Mouse (Mus musculus): ENCODE data around the gene Simc1. TPM values are rescaled to one million over a fixed set of nuclear protein-coding genes. Genes with fewer than 3 reads are reported as not detected.

Simc1 gene
- 5.0 and 5.1 TPM in 2 replicates for polyA plus RNA-seq (2015; fragmentation: Nextera tagmentation; extraction: Ambion mirVana)

- H3K4me3 ChIP-seq (ENCODE audit: low read length): peak within 1 kb of the TSS; percentile 71
Measured at GRCm38 (mm10) chr13:54503604-54504521, at the start of gene Simc1. Simc1 (plus strand) TSS chr13:54503779.

GRCm38 (mm10) chr13:54457062-54457461 lies 46.5 kb upstream of the Simc1 start:
- Histone ChIP-seq H3K4me1 (ENCODE audit: control insufficient read depth, insufficient read depth, low read length) (no peaks in the 10 kb centered on the region), H3K9me3 (ENCODE audit: control insufficient read depth, low read length) (no peaks in the 10 kb centered on the region), H3K4me2 (ENCODE audit: low read depth, low read length) (no peak overlapping the region), H3K4me3 (ENCODE audit: low read length) (no peak overlapping the region), H3K9ac (ENCODE audit: low read depth, low read length) (no peak overlapping the region), H3K36me3 (ENCODE audit: control insufficient read depth, insufficient read depth, low read length) (peaks cover 16% of the 10 kb centered on the region), H3K27me3 (replicated peaks; ENCODE audit: control insufficient read depth, insufficient read depth, low read length) (no peaks in the 10 kb centered on the region), H3K27ac (ENCODE audit: low read length) (no peak overlapping the region)
- no peak for ATAC-seq
- 73% methylated on average over 2 of the region's 2 CpGs for WGBS

More at GRCm38 (mm10) chr13:54503604-54504521, at the start of gene Simc1:
- Histone ChIP-seq H3K4me2 (ENCODE audit: low read depth, low read length) (peak within 1 kb of the TSS; percentile 97), H3K27me3 (replicated peaks; ENCODE audit: control insufficient read depth, insufficient read depth, low read length) (no peaks in the 10 kb centered on the region), H3K9ac (ENCODE audit: low read depth, low read length) (peak within 1 kb of the TSS; percentile 86), H3K4me1 (ENCODE audit: control insufficient read depth, insufficient read depth, low read length) (peaks cover 12% of the 10 kb centered on the region), H3K9me3 (ENCODE audit: control insufficient read depth, low read length) (no peaks in the 10 kb centered on the region), H3K36me3 (ENCODE audit: control insufficient read depth, insufficient read depth, low read length) (no peaks in the 10 kb centered on the region), H3K27ac (ENCODE audit: low read length) (peak within 1 kb of the TSS; percentile 72)
- WGBS: under 1% methylated on average over 101 of the region's 105 CpGs
- ATAC-seq: peak; percentile 96

GRCm38 (mm10) chr13:54459282-54459681 lies 44.3 kb upstream of the Simc1 start:
- H3K27me3 ChIP-seq (replicated peaks; ENCODE audit: control insufficient read depth, insufficient read depth, low read length): no peaks in the 10 kb centered on the region
- H3K4me3 ChIP-seq (ENCODE audit: low read length): no peak overlapping the region
- H3K4me1 ChIP-seq (ENCODE audit: control insufficient read depth, insufficient read depth, low read length): no peaks in the 10 kb centered on the region
- 0 out of 2 replicates have a peak overlapping the region, but pooled peaks have one; percentile 6 for H3K27ac ChIP-seq (ENCODE audit: low read length)
- H3K4me2 ChIP-seq (ENCODE audit: low read depth, low read length): no peak overlapping the region
- WGBS: 60% methylated on average over 4 of the region's 4 CpGs
- peaks cover 34% of the 10 kb centered on the region for H3K36me3 ChIP-seq (ENCODE audit: control insufficient read depth, insufficient read depth, low read length)
- peak; percentile 38; the same call in 1 of the 2 replicates for ATAC-seq
- no peaks in the 10 kb centered on the region for H3K9me3 ChIP-seq (ENCODE audit: control insufficient read depth, low read length)
- no peak overlapping the region for H3K9ac ChIP-seq (ENCODE audit: low read depth, low read length)

- peaks cover 7% of the 10 kb centered on the region for H3K4me1 ChIP-seq (ENCODE audit: control insufficient read depth, insufficient read depth, low read length)
- H3K36me3 ChIP-seq (ENCODE audit: control insufficient read depth, insufficient read depth, low read length): peaks cover 42% of the 10 kb centered on the region
- peak; percentile 98 for ATAC-seq
- no peaks in the 10 kb centered on the region for H3K9me3 ChIP-seq (ENCODE audit: control insufficient read depth, low read length)
- H3K4me3 ChIP-seq (ENCODE audit: low read length): peak within 1 kb of the TSS; percentile 88
- peak within 1 kb of the TSS; percentile 83 for H3K4me2 ChIP-seq (ENCODE audit: low read depth, low read length)
- H3K9ac ChIP-seq (ENCODE audit: low read depth, low read length): peak within 1 kb of the TSS; percentile 93
- WGBS: under 1% methylated on average over 67 of the region's 67 CpGs
- H3K27me3 ChIP-seq (replicated peaks; ENCODE audit: control insufficient read depth, insufficient read depth, low read length): no peaks in the 10 kb centered on the region
- H3K27ac ChIP-seq (ENCODE audit: low read length): peak within 1 kb of the TSS; percentile 59
Measured at GRCm38 (mm10) chr13:54468098-54469011, 35.2 kb upstream of the Simc1 start, which contains the start of gene Thoc3. Thoc3 (minus strand) TSS chr13:54468849.

- ATAC-seq: peak; percentile 85
- H3K27me3 ChIP-seq (replicated peaks; ENCODE audit: control insufficient read depth, insufficient read depth, low read length): no peaks in the 10 kb centered on the region
- H3K36me3 ChIP-seq (ENCODE audit: control insufficient read depth, insufficient read depth, low read length): peaks cover 36% of the 10 kb centered on the region
- peak overlapping the region; percentile 88 for H3K4me3 ChIP-seq (ENCODE audit: low read length)
- H3K4me2 ChIP-seq (ENCODE audit: low read depth, low read length): peak overlapping the region; percentile 40
- no peak overlapping the region for H3K27ac ChIP-seq (ENCODE audit: low read length)
- WGBS: 14% methylated on average over 4 of the region's 4 CpGs
- no peaks in the 10 kb centered on the region for H3K9me3 ChIP-seq (ENCODE audit: control insufficient read depth, low read length)
- H3K9ac ChIP-seq (ENCODE audit: low read depth, low read length): peak overlapping the region; percentile 93
- H3K4me1 ChIP-seq (ENCODE audit: control insufficient read depth, insufficient read depth, low read length): peaks cover 7% of the 10 kb centered on the region
Measured at GRCm38 (mm10) chr13:54469012-54469354, 34.6 kb upstream of the Simc1 start.

- Histone ChIP-seq H3K27ac (ENCODE audit: low read length) (no peak overlapping the region), H3K4me3 (ENCODE audit: low read length) (no peak overlapping the region), H3K4me1 (ENCODE audit: control insufficient read depth, insufficient read depth, low read length) (peaks cover 7% of the 10 kb centered on the region), H3K27me3 (replicated peaks; ENCODE audit: control insufficient read depth, insufficient read depth, low read length) (no peaks in the 10 kb centered on the region), H3K9ac (ENCODE audit: low read depth, low read length) (no peak overlapping the region), H3K36me3 (ENCODE audit: control insufficient read depth, insufficient read depth, low read length) (peaks cover 6% of the 10 kb centered on the region; the same call in 1 of the 2 replicates), H3K4me2 (ENCODE audit: low read depth, low read length) (no peak overlapping the region), H3K9me3 (ENCODE audit: control insufficient read depth, low read length) (no peaks in the 10 kb centered on the region)
- WGBS: 79% methylated on average over 4 of the region's 4 CpGs
- ATAC-seq: no peak
Measured at GRCm38 (mm10) chr13:54471967-54472366, 31.6 kb upstream of the Simc1 start.

GRCm38 (mm10) chr13:54474996-54475395 lies 28.6 kb upstream of the Simc1 start:
- WGBS: 61% methylated on average over 2 of the region's 2 CpGs
- Histone ChIP-seq H3K27me3 (replicated peaks; ENCODE audit: control insufficient read depth, insufficient read depth, low read length) (no peaks in the 10 kb centered on the region), H3K4me2 (ENCODE audit: low read depth, low read length) (no peak overlapping the region), H3K4me1 (ENCODE audit: control insufficient read depth, insufficient read depth, low read length) (no peaks in the 10 kb centered on the region), H3K9me3 (ENCODE audit: control insufficient read depth, low read length) (no peaks in the 10 kb centered on the region), H3K9ac (ENCODE audit: low read depth, low read length) (no peak overlapping the region), H3K4me3 (ENCODE audit: low read length) (no peak overlapping the region), H3K36me3 (ENCODE audit: control insufficient read depth, insufficient read depth, low read length) (no peaks in the 10 kb centered on the region), H3K27ac (ENCODE audit: low read length) (no peak overlapping the region)
- no peak for ATAC-seq

GRCm38 (mm10) chr13:54475702-54476101 lies 27.9 kb upstream of the Simc1 start:
- H3K36me3 ChIP-seq (ENCODE audit: control insufficient read depth, insufficient read depth, low read length): no peaks in the 10 kb centered on the region
- H3K4me1 ChIP-seq (ENCODE audit: control insufficient read depth, insufficient read depth, low read length): no peaks in the 10 kb centered on the region
- no peaks in the 10 kb centered on the region for H3K27me3 ChIP-seq (replicated peaks; ENCODE audit: control insufficient read depth, insufficient read depth, low read length)
- WGBS: 71% methylated on average over 5 of the region's 5 CpGs
- no peaks in the 10 kb centered on the region for H3K9me3 ChIP-seq (ENCODE audit: control insufficient read depth, low read length)
- no peak overlapping the region for H3K4me3 ChIP-seq (ENCODE audit: low read length)
- no peak overlapping the region for H3K4me2 ChIP-seq (ENCODE audit: low read depth, low read length)
- H3K27ac ChIP-seq (ENCODE audit: low read length): no peak overlapping the region
- H3K9ac ChIP-seq (ENCODE audit: low read depth, low read length): no peak overlapping the region
- no peak for ATAC-seq

- no peaks in the 10 kb centered on the region for H3K36me3 ChIP-seq (ENCODE audit: control insufficient read depth, insufficient read depth, low read length)
- no peaks in the 10 kb centered on the region for H3K9me3 ChIP-seq (ENCODE audit: control insufficient read depth, low read length)
- no peak for ATAC-seq
- H3K4me1 ChIP-seq (ENCODE audit: control insufficient read depth, insufficient read depth, low read length): no peaks in the 10 kb centered on the region
- H3K4me3 ChIP-seq (ENCODE audit: low read length): no peak overlapping the region
- 72% methylated on average over 3 of the region's 3 CpGs for WGBS
- no peaks in the 10 kb centered on the region for H3K27me3 ChIP-seq (replicated peaks; ENCODE audit: control insufficient read depth, insufficient read depth, low read length)
- H3K27ac ChIP-seq (ENCODE audit: low read length): no peak overlapping the region
- H3K9ac ChIP-seq (ENCODE audit: low read depth, low read length): no peak overlapping the region
- H3K4me2 ChIP-seq (ENCODE audit: low read depth, low read length): no peak overlapping the region
Measured at GRCm38 (mm10) chr13:54479286-54479685, 24.3 kb upstream of the Simc1 start.
